Comparison of ENCODE assay signal across 35 mouse cellular contexts in the genomic region with DNA sequence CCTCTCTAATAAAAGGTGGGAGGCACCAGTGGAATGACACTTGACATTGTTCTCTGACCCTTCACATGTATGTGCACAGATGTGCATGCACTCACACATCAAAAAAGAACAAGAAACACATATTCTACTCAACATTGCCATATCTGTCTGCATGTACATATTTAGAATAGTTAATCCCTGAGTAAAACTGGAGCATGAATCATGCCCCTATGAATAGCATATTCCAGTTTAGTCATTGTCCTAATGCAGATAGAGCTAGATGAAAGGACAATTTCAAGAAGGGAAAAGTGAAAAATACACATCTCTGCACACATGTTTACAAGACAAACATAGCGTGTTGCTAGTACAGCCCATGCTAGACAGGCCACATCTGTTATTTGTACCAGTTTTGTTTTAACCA. TPM values are rescaled to one million over a fixed set of nuclear protein-coding genes. Genes with fewer than 3 reads are reported as not detected.
A peak's percentile ranks its signal among the peaks of the same experiment; 100 is the strongest.
DNase-seq lines count a peak whose midpoint lies in the region; ATAC-seq and TF ChIP-seq lines count a peak whose summit lies in the region.
"Had no signal": no experiment of that assay in that cellular context is flagged by ENCODE, and none has a peak within 500 bp of the region (broad histone marks: within the 10 kb centered on the region; RNA-seq: fewer than 3 reads in every experiment).

No protein-coding gene starts in this region.

- peak; percentile 95 for ATAC-seq in frontal cortex, adult (ENCODE audit: low TSS enrichment)
- ATAC-seq: activated CD4-positive, CD25-positive, alpha-beta regulatory T cell, adult 4 months; forebrain, embryonic 15.5 days; hindbrain, postnatal 0 days; inflammation-experienced regulatory T-cells, adult 6 months; intestine, embryonic 16.5 days had no signal

- H3K27ac ChIP-seq in layer of hippocampus, adult 2 months, result peak overlapping the region; percentile 36
- H3K27ac ChIP-seq: embryonic facial prominence, embryonic 10.5 days; embryonic facial prominence, embryonic 13.5 days; forebrain, embryonic 12.5 days; forebrain, embryonic 15.5 days; heart, embryonic 15.5 days; hindbrain, embryonic 10.5 days; hindbrain, embryonic 14.5 days; hindbrain, postnatal 0 days had no signal

- TF ChIP-seq CTCF in layer of hippocampus, adult 2 months (conservative IDR thresholded peaks at IDR 0.05), result no peak

- DNase-seq in frontal cortex, postnatal 14 days (ENCODE audit: low spot score in 2 of 2), result no peak
- DNase-seq in layer of hippocampus, adult 2 months (ENCODE audit: low spot score in 2 of 2), result no peak
- DNase-seq in layer of hippocampus, adult 9-11 months, result no peak
- DNase-seq in 3T3-L1 (ENCODE audit: low read depth, low spot score), result peak; percentile 29
- DNase-seq in brain, adult 2 months (ENCODE audit: low read depth, low spot score), result peak; percentile 71
- DNase-seq in urinary bladder, postnatal 25 days (ENCODE audit: low spot score), result no peak
- DNase-seq in thymus, postnatal 4 days, result no peak
- DNase-seq: adrenal gland, adult 8-10 months; adrenal gland, postnatal 25 days; B cell, adult 2 months; cerebellum, adult 18-20 months; cerebellum, adult 9-10 months; cerebellum, postnatal 25 days; embryo, embryonic 11 days; gastrocnemius, postnatal 25 days; heart, adult 18-20 months; heart, postnatal 10 days; heart, postnatal 36 days had no signal

- no peak overlapping the region for H3K4me3 ChIP-seq in layer of hippocampus, adult 2 months
- H3K4me3 ChIP-seq: embryonic facial prominence, embryonic 10.5 days; embryonic facial prominence, embryonic 13.5 days; erythroblast, embryonic 14.5 days; forebrain, embryonic 12.5 days; forebrain, embryonic 15.5 days; heart, embryonic 12.5 days; heart, embryonic 15.5 days; hindbrain, embryonic 10.5 days had no signal

RNA-seq across cellular contexts. Expression of a gene that starts 4.6 kb away (rescaled TPM):
- under 1 TPM; 0.37 to 0.64 TPM for total RNA-seq in layer of hippocampus, adult 2 months (2021)
- total RNA-seq: adrenal gland, adult 8-10 months; adrenal gland, postnatal 25 days; CH12.LX; common myeloid progenitor, adult 5-6 weeks; G1E; hindbrain, postnatal 0 days had no signal

Comparison
In these comparisons a context has a peak if more than half of its experiments do, and no peak if none do; other contexts are left out.
1. DNase-seq: peak in 3T3-L1 (single experiment) and brain, adult 2 months (single experiment); none in frontal cortex, postnatal 14 days (0 of 2), layer of hippocampus, adult 2 months (0 of 2), layer of hippocampus, adult 9-11 months (single experiment), urinary bladder, postnatal 25 days (single experiment) and thymus, postnatal 4 days (single experiment).